Mouse (Mus musculus) CH12.LX (cell line): ENCODE data around the gene Elovl4. TPM values are rescaled to one million over a fixed set of nuclear protein-coding genes. Genes with fewer than 3 reads are reported as not detected.

ENCODE experiments used
- DNase-seq: peaks from one replicate; pipeline ENCODE4 v3.0.0-alpha.2; 2013; ENCODE audit errors: extremely low read depth
- H3K27ac ChIP-seq: 2 replicates; pipeline ENCODE4 v1.5.1; 2012; ENCODE audit warnings: low read depth, mild to moderate bottlenecking, control low read depth, moderate library complexity; ENCODE audit not compliant: insufficient read depth
- H3K27me3 ChIP-seq: replicated peaks from 2 replicates; pipeline ENCODE3; 2012; ENCODE audit warnings: inconsistent platforms
- H3K36me3 ChIP-seq, 2 experiments: replicated peaks in 1 of 2; 2 replicates each; pipeline versions ENCODE3 to v1.6.1; 2012; ENCODE audit warnings: inconsistent platforms in 1 of 2, low read length in 1 of 2, mild to moderate bottlenecking in 1 of 2, mixed read lengths in 1 of 2, moderate library complexity in 1 of 2; ENCODE audit not compliant: control insufficient read depth in 1 of 2, insufficient read depth in 1 of 2
- H3K4me1 ChIP-seq, 2 experiments: 2 replicates each; pipeline ENCODE4 v1.6.1; 2012; ENCODE audit warnings: inconsistent platforms in 1 of 2, moderate library complexity in 1 of 2; ENCODE audit not compliant: insufficient read depth in 2 of 2, control insufficient read depth in 1 of 2
- H3K4me2 ChIP-seq: 2 replicates; pipeline ENCODE4 v1.6.1; 2012; ENCODE audit warnings: low read depth, mild to moderate bottlenecking, control low read depth; ENCODE audit not compliant: poor library complexity, insufficient read depth, severe bottlenecking
- H3K4me3 ChIP-seq, 3 experiments: fragments of 150-350 bp in 1 of 3; sonication (generic) in 1 of 3; replicated peaks in 1 of 3; 2 replicates each; pipeline versions ENCODE3 to v1.5.1; 2011 to 2012; ENCODE audit warnings: low read depth in 2 of 3, low read length in 2 of 3, mild to moderate bottlenecking in 2 of 3, moderate library complexity in 2 of 3, control low read depth in 1 of 3, improper control_type of control experiment in 1 of 3, inconsistent platforms in 1 of 3, mixed read lengths in 1 of 3; ENCODE audit not compliant: poor library complexity in 1 of 3
- H3K79me2 ChIP-seq: replicated peaks from 2 replicates; pipeline ENCODE4 v1.6.1; 2012; ENCODE audit warnings: mild to moderate bottlenecking, moderate library complexity; ENCODE audit not compliant: control insufficient read depth, poor library complexity, insufficient read depth, severe bottlenecking; ENCODE audit errors: extremely low read depth
- H3K9ac ChIP-seq: 2 replicates; pipeline ENCODE4 v1.6.1; 2012; ENCODE audit warnings: low read depth, mild to moderate bottlenecking, control low read depth, moderate library complexity; ENCODE audit not compliant: insufficient read depth
- H3K9me3 ChIP-seq: replicated peaks from 2 replicates; pipeline ENCODE3; 2012; ENCODE audit warnings: low read length, inconsistent platforms, mixed read lengths
- BHLHE40 ChIP-seq: IDR thresholded peaks from 2 replicates; pipeline ENCODE4 v1.6.1; 2011; ENCODE audit warnings: mild to moderate bottlenecking, low read depth, low read length, improper control_type of control experiment
- CHD1 ChIP-seq: IDR thresholded peaks from 2 replicates; pipeline ENCODE4 v1.6.1; 2012; ENCODE audit warnings: low read depth, low read length, improper control_type of control experiment, inconsistent platforms
- CHD2 ChIP-seq: IDR thresholded peaks from 2 replicates; pipeline ENCODE4 v1.6.1; 2011; ENCODE audit warnings: low read length, improper control_type of control experiment
- CTCF ChIP-seq, 2 experiments: IDR thresholded peaks in 1 of 2; conservative IDR thresholded peaks in 1 of 2; 2 replicates each; pipeline ENCODE4 v1.5.1; 2011 to 2012; ENCODE audit warnings: low read depth in 2 of 2, low read length in 2 of 2, improper control_type of control experiment in 1 of 2, inconsistent platforms in 1 of 2, mild to moderate bottlenecking in 1 of 2, moderate library complexity in 1 of 2
- E2F4 ChIP-seq: IDR thresholded peaks from 2 replicates; pipeline ENCODE4 v1.6.1; 2011; ENCODE audit warnings: low read depth, low read length, improper control_type of control experiment; ENCODE audit not compliant: insufficient replicate concordance
- ELF1 ChIP-seq: IDR thresholded peaks from 2 replicates; pipeline ENCODE4 v1.6.1; 2014; ENCODE audit warnings: low read depth, mild to moderate bottlenecking, inconsistent platforms, low read length, improper control_type of control experiment
- EP300 ChIP-seq: IDR thresholded peaks from 2 replicates; pipeline ENCODE4 v1.6.1; 2011; ENCODE audit warnings: low read length, improper control_type of control experiment
- ETS1 ChIP-seq: conservative IDR thresholded peaks from 2 replicates; pipeline ENCODE4 v1.6.1; 2012; ENCODE audit warnings: low read depth, mild to moderate bottlenecking, inconsistent platforms, low read length, improper control_type of control experiment, moderate library complexity
- GABPA ChIP-seq: IDR thresholded peaks from 2 replicates; pipeline ENCODE4 v1.6.1; 2012; ENCODE audit warnings: low read depth, low read length, improper control_type of control experiment, inconsistent platforms; ENCODE audit not compliant: insufficient replicate concordance
- HCFC1 ChIP-seq: IDR thresholded peaks from 2 replicates; pipeline ENCODE4 v1.6.1; 2012; ENCODE audit warnings: low read depth, mild to moderate bottlenecking, inconsistent platforms, low read length, improper control_type of control experiment
- IRF4 ChIP-seq: IDR thresholded peaks from 2 replicates; pipeline ENCODE4 v1.6.1; 2014; ENCODE audit warnings: low read depth, mild to moderate bottlenecking, inconsistent platforms, low read length, improper control_type of control experiment
- JUN ChIP-seq: IDR thresholded peaks from 2 replicates; pipeline ENCODE4 v1.6.1; 2011; ENCODE audit warnings: low read depth, mild to moderate bottlenecking, low read length, improper control_type of control experiment, moderate library complexity; ENCODE audit not compliant: insufficient read depth
- JUND ChIP-seq: conservative IDR thresholded peaks from 2 replicates; pipeline ENCODE4 v1.6.1; 2011; ENCODE audit warnings: low read depth, low read length, improper control_type of control experiment
- MAFK ChIP-seq: IDR thresholded peaks from 2 replicates; pipeline ENCODE4 v1.6.1; 2011; ENCODE audit warnings: low read length, improper control_type of control experiment; ENCODE audit not compliant: insufficient replicate concordance
- MAX ChIP-seq: IDR thresholded peaks from 2 replicates; pipeline ENCODE4 v1.6.1; 2011; ENCODE audit warnings: low read length, improper control_type of control experiment
- MAZ ChIP-seq: IDR thresholded peaks from 2 replicates; pipeline ENCODE4 v1.6.1; 2012; ENCODE audit warnings: low read depth, mild to moderate bottlenecking, inconsistent platforms, low read length, improper control_type of control experiment, moderate library complexity
- MXI1 ChIP-seq: IDR thresholded peaks from 2 replicates; pipeline ENCODE4 v1.6.1; 2011; ENCODE audit warnings: mild to moderate bottlenecking, low read depth, low read length, improper control_type of control experiment
- MYC ChIP-seq: IDR thresholded peaks from 2 replicates; pipeline ENCODE4 v1.6.1; 2011; ENCODE audit warnings: low read depth, mild to moderate bottlenecking, improper control_type of control experiment, low read length
- NELFE ChIP-seq: IDR thresholded peaks from 2 replicates; pipeline ENCODE4 v1.6.1; 2011; ENCODE audit warnings: low read depth, low read length, improper control_type of control experiment
- NRF1 ChIP-seq: IDR thresholded peaks from 2 replicates; pipeline ENCODE4 v1.6.1; 2014; ENCODE audit warnings: low read depth, mild to moderate bottlenecking, inconsistent platforms, low read length, improper control_type of control experiment, moderate library complexity
- PAX5 ChIP-seq: IDR thresholded peaks from 2 replicates; pipeline ENCODE4 v1.6.1; 2012; ENCODE audit warnings: low read length, inconsistent platforms, mixed read lengths
- POLR2A ChIP-seq: IDR thresholded peaks from 2 replicates; pipeline ENCODE4 v1.6.1; 2011; ENCODE audit warnings: low read depth, mild to moderate bottlenecking, improper control_type of control experiment, low read length
- RAD21 ChIP-seq: IDR thresholded peaks from 2 replicates; pipeline ENCODE4 v1.6.1; 2011; ENCODE audit warnings: low read depth, mild to moderate bottlenecking, low read length, improper control_type of control experiment, moderate library complexity
- RCOR1 ChIP-seq: conservative IDR thresholded peaks from 2 replicates; pipeline ENCODE4 v1.6.1; 2012; ENCODE audit warnings: low read depth, mild to moderate bottlenecking, inconsistent platforms, low read length, improper control_type of control experiment
- SIN3A ChIP-seq: IDR thresholded peaks from 2 replicates; pipeline ENCODE4 v1.6.1; 2012; ENCODE audit warnings: low read length, improper control_type of control experiment, inconsistent platforms
- SMC3 ChIP-seq: IDR thresholded peaks from 2 replicates; pipeline ENCODE4 v1.6.1; 2011; ENCODE audit warnings: low read depth, low read length, improper control_type of control experiment
- TBP ChIP-seq: conservative IDR thresholded peaks from 2 replicates; pipeline ENCODE4 v1.6.1; 2011; ENCODE audit warnings: low read depth, low read length, improper control_type of control experiment
- TCF12 ChIP-seq: IDR thresholded peaks from 2 replicates; pipeline ENCODE4 v1.6.1; 2014; ENCODE audit warnings: low read depth, mild to moderate bottlenecking, inconsistent platforms, low read length, improper control_type of control experiment
- UBTF ChIP-seq: IDR thresholded peaks from 2 replicates; pipeline ENCODE4 v1.6.1; 2012; ENCODE audit warnings: low read depth, mild to moderate bottlenecking, inconsistent platforms, low read length, improper control_type of control experiment, moderate library complexity
- USF1 ChIP-seq: IDR thresholded peaks from 2 replicates; pipeline ENCODE4 v1.6.1; 2014; ENCODE audit warnings: low read depth, mild to moderate bottlenecking, inconsistent platforms, low read length, improper control_type of control experiment
- USF2 ChIP-seq: conservative IDR thresholded peaks from 2 replicates; pipeline ENCODE4 v1.6.1; 2011; ENCODE audit warnings: low read depth, low read length, improper control_type of control experiment
- ZC3H11A ChIP-seq: IDR thresholded peaks from 2 replicates; pipeline ENCODE4 v1.6.1; 2012; ENCODE audit warnings: low read depth, mild to moderate bottlenecking, inconsistent platforms, low read length, improper control_type of control experiment
- ZKSCAN1 ChIP-seq: IDR thresholded peaks from 2 replicates; pipeline ENCODE4 v1.6.1; 2012; ENCODE audit warnings: low read depth, inconsistent platforms, low read length, improper control_type of control experiment, borderline replicate concordance
- ZMIZ1 ChIP-seq: IDR thresholded peaks from 2 replicates; pipeline ENCODE4 v1.6.1; 2012; ENCODE audit warnings: low read depth, mild to moderate bottlenecking, inconsistent platforms, low read length, improper control_type of control experiment
- ZNF384 ChIP-seq: IDR thresholded peaks from 2 replicates; pipeline ENCODE4 v1.6.1; 2012; ENCODE audit warnings: low read depth, low read length, improper control_type of control experiment, inconsistent platforms
- dilution Hi-C: fragments of 300-500 bp; cut with MboI; formaldehyde crosslinking; loops from 2 replicates; pipeline ENCODE4 v1.14.3; 2020; ENCODE audit warnings: low sequenced_read_pairs; ENCODE audit not compliant: extremely low pct_unique_long_range_greater_than_20kb, extremely low pct_ligation_motif_present
- in situ Hi-C: fragments of 300-500 bp; cut with MboI; formaldehyde crosslinking; loops from 3 replicates; pipeline ENCODE4 v1.14.3; 2019; ENCODE audit warnings: low sequenced_read_pairs, low pct_ligation_motif_present, low pct_unique_long_range_greater_than_20kb, mixed read lengths
- polyA plus RNA-seq: library from polyadenylated mRNA; unstranded; fragments of >175 nt; gene quantifications from 2 replicates; pipeline ENCODE4 v1.2.1, GENCODE M21; 2012; ENCODE audit warnings: low read depth; ENCODE audit not compliant: insufficient read length
- total RNA-seq, 2 experiments: library from RNA; depleted of rRNA; stranded (reverse); fragments of 300-350 nt in 1 of 2; fragments of >200 nt in 1 of 2; gene quantifications; 2 replicates each; pipeline ENCODE4 v1.2.3; 2012 to 2014

Gene Elovl4
- total and polyA plus RNA-seq, 3 experiments = 0.04 TPM; not detected in 2

- in situ Hi-C loops (no loop called here), dilution Hi-C loops (no loop called here)
- Histone ChIP-seq H3K9ac (no peak overlapping the region), H3K36me3 (no peaks in the 10 kb centered on the region), H3K79me2 (no peaks in the 10 kb centered on the region), H3K27ac (no peak overlapping the region), H3K4me2 (peak overlapping the region; percentile 36; the same call in 1 of the 2 replicates), H3K4me1 (peaks cover 3 to 5% of the 10 kb centered on the region in 2 experiments; a peak in 2 of 4 replicates), H3K4me3 (no peak overlapping the region), H3K9me3 (no peaks in the 10 kb centered on the region), H3K27me3 (no peaks in the 10 kb centered on the region)
- TF ChIP-seq MAFK = no peak
- TF ChIP-seq NRF1 = no peak
- TF ChIP-seq PAX5 = no peak
- TF ChIP-seq CHD1 = no peak
- TF ChIP-seq NELFE = no peak
- no peak for TF ChIP-seq MYC
- peak; percentile 12; the same call in 1 of the 2 replicates for TF ChIP-seq ZC3H11A
- TF ChIP-seq JUND = no peak
- TF ChIP-seq CTCF (conservative IDR thresholded peaks at IDR 0.05 in 1 of 2, IDR thresholded peaks at IDR 0.05 in 1 of 2; ENCODE audit: low read depth in 2 of 2, low read length in 2 of 2) = peak; percentile 20 to 88; a peak in 3 of 4 replicates
- TF ChIP-seq TCF12 = no peak
- no peak for TF ChIP-seq E2F4
- no peak for TF ChIP-seq UBTF
- no peak for TF ChIP-seq BHLHE40
- TF ChIP-seq SMC3 = peak; percentile 76
- TF ChIP-seq USF1 = no peak
- no peak for TF ChIP-seq IRF4
- TF ChIP-seq ELF1 = no peak
- TF ChIP-seq ZMIZ1 = no peak
- TF ChIP-seq RAD21 = peak; percentile 81
- no peak for TF ChIP-seq POLR2A
- no peak for TF ChIP-seq GABPA
- TF ChIP-seq MAZ = no peak
- TF ChIP-seq RCOR1 = no peak
- TF ChIP-seq MAX = no peak
- no peak for TF ChIP-seq JUN
- TF ChIP-seq SIN3A = no peak
- TF ChIP-seq ETS1 = no peak
- no peak for TF ChIP-seq ZNF384
- TF ChIP-seq CHD2 = no peak
- no peak for TF ChIP-seq MXI1
- no peak for TF ChIP-seq ZKSCAN1
- TF ChIP-seq HCFC1 = no peak
- TF ChIP-seq TBP = no peak
- no peak for TF ChIP-seq USF2
- TF ChIP-seq EP300 = no peak
- DNase-seq = peak; percentile 63
Observed at GRCm38 (mm10) chr9:83807562-83807961, 1.5 kb upstream of the Elovl4 start.
